Mouse (Mus musculus) gastrocnemius, adult 8-10 months (tissue): ENCODE results near the gene Arhgap31. TPM values are rescaled to one million over a fixed set of nuclear protein-coding genes. Genes with fewer than 3 reads are reported as not detected.

Experiments used
- DNase-seq, 2 experiments: peaks; one replicate each; pipeline ENCODE4 v3.0.0; 2022; ENCODE audit warnings: low spot score in 2 of 2
- total RNA-seq, 4 experiments: library from RNA; stranded (reverse); gene quantifications; 2 replicates each; pipeline ENCODE4 v1.2.4; 2022

Arhgap31 gene
- total RNA-seq, 4 experiments from 2014 or later = 9.3 to 14.3 (median 11.0) TPM

GRCm38 (mm10) chr16:38653390-38653871 lies 59.6 kb downstream of the Arhgap31 start:
- no peak for DNase-seq

GRCm38 (mm10) chr16:38652653-38653052 lies 60.4 kb downstream of the Arhgap31 start:
- DNase-seq = no peak

GRCm38 (mm10) chr16:38651721-38652231 lies 61.3 kb downstream of the Arhgap31 start:
- no peak for DNase-seq

- DNase-seq = no peak
Measured at GRCm38 (mm10) chr16:38651306-38651705, 61.8 kb downstream of the Arhgap31 start.

GRCm38 (mm10) chr16:38649431-38649827 lies 63.6 kb downstream of the Arhgap31 start:
- no peak for DNase-seq

DNA sequence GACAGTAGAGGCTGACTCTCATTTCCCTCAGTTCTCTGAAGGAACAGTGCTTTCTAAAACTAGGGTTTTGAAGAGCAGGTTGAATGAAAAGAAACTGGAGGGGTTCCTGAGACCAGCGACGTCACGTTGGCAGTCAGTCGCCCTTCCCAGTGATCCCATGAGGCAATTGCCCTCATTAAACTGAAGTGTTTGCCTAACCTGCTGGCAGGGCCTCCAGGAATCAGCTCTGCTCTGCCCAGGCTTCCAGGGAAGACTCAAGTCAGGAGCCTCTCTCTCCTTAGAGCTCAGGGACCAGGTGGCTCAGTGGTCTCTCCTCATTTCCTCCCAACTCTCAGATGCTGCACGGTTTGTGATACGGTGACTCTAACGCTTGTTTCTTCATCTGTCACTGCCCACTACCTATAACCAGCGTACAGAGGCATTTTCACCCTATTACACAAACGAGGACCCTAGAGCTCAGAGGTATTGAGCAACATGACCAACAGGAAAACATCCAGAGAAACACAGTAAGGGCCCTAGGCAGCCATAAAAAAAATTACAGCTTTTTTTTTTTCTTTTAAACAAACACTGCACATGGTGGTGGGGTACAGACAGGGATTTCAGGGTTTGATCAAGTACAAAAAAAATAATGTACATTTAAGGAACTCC lies 64.2 kb downstream of the Arhgap31 start:
- DNase-seq = no peak

DNA sequence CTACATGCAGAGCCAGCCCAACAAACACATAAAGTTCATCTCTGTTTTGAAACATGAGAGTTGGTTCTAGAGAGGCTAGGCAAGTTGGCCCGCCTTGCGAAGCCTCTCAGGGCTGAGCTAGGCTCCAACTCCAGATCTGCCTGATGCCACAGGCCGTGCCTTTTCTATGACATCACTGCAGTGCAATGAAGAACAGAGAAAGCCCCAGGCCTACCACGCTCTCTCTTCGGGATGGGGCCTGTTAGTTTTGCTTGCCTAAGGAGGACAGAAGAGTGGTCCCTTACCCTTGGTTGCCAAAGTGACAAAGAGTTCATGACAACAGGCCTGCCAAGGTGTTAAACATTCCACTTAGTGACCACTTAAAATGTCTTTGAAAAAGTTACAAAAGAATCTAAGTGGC lies 64.9 kb downstream of the Arhgap31 start:
- DNase-seq = peak in 1 of 2 experiments; percentile 12

DNA sequence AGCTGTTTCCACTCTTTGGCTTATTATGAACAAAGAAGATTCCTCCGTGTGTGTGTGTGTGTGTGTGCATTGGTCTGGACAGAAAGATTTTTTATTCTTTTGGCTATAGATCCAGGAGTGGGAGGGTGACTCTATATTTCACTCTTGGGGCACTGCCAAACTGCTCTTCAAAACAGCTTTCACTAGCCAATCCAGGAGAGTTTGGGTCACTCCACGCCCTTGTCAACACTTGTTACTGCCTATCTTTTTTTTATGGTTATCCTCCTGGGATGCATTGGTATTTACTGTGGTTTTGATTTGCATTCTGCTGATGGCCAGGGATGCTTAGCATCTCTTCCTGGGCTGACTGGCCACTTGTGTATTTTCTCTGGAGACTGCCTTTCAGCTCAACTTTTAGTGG lies 68.6 kb downstream of the Arhgap31 start:
- DNase-seq = no peak

GRCm38 (mm10) chr16:38637085-38637484 lies 76.0 kb downstream of the Arhgap31 start:
- DNase-seq = no peak

GRCm38 (mm10) chr16:38636682-38637081 lies 76.4 kb downstream of the Arhgap31 start:
- no peak for DNase-seq

DNA sequence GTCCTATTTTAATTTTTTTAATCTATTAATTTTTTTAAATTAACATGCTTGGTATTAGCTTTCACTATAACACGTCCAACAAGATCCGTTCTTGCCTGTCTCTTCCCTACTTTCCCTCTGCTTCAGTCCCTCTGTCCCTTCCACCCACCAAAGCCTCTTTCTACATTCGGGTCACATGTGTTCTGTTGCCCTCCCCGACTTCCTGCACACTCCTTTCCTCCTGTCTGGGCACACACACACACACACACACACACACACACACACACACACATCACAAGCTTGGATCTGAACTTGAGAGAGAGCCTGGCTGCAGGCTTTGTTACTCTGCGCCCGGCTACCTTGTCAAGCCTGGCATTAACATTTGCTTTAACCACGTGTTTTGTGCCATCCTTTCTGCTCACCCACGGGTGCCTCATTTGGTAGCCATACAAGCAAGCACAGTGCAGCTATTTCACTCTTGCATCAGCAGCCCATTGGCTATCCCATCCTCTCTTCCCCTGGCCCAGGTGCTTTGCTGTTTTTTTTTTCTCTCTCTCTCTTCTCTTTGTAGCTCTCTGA lies 77.2 kb downstream of the Arhgap31 start:
- no peak for DNase-seq

GRCm38 (mm10) chr16:38632147-38632546 lies 80.9 kb downstream of the Arhgap31 start:
- peak; percentile 51 to 55 for DNase-seq

GRCm38 (mm10) chr16:38625811-38626369 lies 87.2 kb downstream of the Arhgap31 start:
- no peak for DNase-seq

- no peak for DNase-seq
Measured at GRCm38 (mm10) chr16:38625411-38625810, 87.7 kb downstream of the Arhgap31 start.

- DNase-seq = no peak
Measured at GRCm38 (mm10) chr16:38624303-38624702, 88.8 kb downstream of the Arhgap31 start.

- DNase-seq = no peak
Measured at GRCm38 (mm10) chr16:38622283-38622682, 90.8 kb downstream of the Arhgap31 start.

- DNase-seq = no peak
Measured at GRCm38 (mm10) chr16:38620696-38621450, 92.2 kb downstream of the Arhgap31 start.

DNA sequence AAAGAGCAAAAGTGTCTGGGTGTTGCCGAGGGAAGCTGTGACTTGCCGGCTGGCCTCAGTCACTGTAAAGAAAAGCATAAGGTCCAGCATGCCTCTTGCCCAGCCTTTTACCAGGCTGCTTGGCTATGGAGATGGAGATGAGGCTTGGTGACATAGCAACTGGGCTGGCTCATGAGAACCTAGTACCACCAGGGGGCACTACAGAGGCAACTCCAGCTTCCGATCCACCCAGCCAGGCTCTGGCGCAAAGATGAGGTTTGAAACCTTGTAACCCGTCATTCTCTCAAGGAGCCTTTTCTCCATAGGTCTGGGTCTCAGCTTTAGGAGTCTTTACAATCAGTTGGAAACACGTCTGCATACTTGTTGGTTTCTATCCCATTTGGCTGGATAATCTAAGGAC lies 94.0 kb downstream of the Arhgap31 start:
- DNase-seq = peak; percentile 64 to 65

GRCm38 (mm10) chr16:38617977-38618376 lies 95.1 kb downstream of the Arhgap31 start:
- DNase-seq = no peak

DNA sequence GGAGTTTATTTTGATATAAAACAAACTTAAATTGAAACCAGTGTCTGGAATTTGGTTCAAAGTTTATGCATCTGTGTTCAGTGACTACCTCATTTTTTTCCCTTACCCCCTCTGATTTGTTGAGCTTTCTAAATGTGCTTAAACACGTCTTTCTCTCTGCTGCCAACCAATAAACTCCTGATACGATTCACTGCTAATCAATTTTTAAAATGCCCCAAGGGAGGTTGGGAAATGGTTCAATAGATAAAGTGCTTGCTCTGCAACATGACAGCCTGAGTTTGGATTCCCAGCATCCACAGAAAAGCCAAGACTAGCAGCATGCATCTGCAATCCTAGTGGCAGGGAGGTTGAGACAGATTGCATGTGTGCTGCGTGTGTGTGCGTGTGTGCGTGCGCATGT lies 99.4 kb downstream of the Arhgap31 start:
- no peak for DNase-seq

DNA sequence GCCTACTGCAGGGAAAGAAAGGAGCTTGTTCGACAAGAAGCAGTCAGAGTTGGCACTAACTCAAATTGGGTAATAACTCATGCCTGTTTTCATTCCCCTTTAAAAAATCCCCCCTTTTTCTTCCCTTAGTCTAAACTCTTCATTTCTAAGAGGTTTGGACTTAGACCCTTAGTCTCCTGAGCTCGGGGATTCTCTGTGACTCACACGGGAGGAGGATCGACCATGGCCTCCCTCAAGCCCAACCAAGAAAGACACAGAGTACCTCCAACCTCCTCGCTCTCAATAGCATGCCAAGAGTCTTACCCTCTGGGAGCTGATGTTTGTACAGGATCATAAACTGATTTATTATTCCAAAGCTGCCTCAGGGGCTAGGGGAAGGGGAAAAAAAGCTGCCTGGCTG lies 100.4 kb downstream of the Arhgap31 start:
- no peak for DNase-seq

- DNase-seq = no peak
Measured at GRCm38 (mm10) chr16:38609092-38609491, 104.0 kb downstream of the Arhgap31 start.
